In the genomic region with DNA sequence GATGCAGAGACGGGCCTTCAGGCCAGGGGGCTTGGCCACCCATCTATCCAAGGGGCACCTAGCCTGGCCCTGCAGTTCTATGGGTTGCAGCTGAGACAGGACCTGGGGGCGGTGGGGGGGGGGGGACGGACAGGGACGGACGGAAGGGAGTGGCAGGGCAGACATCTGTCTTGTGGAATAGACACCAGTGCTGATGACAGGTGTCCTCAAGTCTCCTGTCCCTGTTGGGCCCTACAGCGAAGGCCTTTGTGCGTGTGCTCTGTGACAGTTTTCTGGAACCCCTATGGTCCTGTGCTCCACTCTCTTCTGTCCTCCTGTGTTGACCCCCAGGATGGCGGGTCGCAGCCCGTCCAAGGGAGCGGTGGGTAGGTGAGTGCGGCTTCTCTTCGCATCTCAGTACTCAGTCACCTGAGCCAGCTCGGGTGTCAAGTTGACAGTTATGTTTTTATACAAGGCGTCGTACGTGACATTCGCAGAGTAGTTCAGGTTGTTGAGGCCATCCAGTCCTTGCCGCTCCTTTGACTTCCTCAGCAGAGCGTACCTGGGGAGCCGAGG, we compare ENCODE assay signal across 9 mouse cellular contexts. TPM values are rescaled to one million over a fixed set of nuclear protein-coding genes. Genes with fewer than 3 reads are reported as not detected.
DNase-seq lines count a peak whose midpoint lies in the region.
"Had no signal": no experiment of that assay in that cellular context is flagged by ENCODE, and none has a peak within 500 bp of the region (broad histone marks: within the 10 kb centered on the region; RNA-seq: fewer than 3 reads in every experiment).

No protein-coding gene starts in this region.

- peak; percentile 86 for DNase-seq in heart, adult 11 months
- DNase-seq in heart, postnatal 4 days: no peak
- DNase-seq in ovary, postnatal 36 days (ENCODE audit: low spot score): peak; percentile 3
- no peak for DNase-seq in ovary, postnatal 10 days (ENCODE audit: low spot score)
- DNase-seq in adrenal gland, postnatal 14 days: peak; percentile 2
- DNase-seq in cerebellum, postnatal 36 days: peak; percentile 0 to 7
- DNase-seq in natural killer cell, adult 2 months (ENCODE audit: low spot score in 2 of 2): no peak
- DNase-seq in spleen, adult 18-20 months: no peak
- DNase-seq: heart, adult 18-20 months had no signal

RNA-seq across cellular contexts. Expression of a gene that starts 48.0 kb away (rescaled TPM):
- 10 to 100 TPM; 30.3 to 33.9 TPM for total RNA-seq in heart, postnatal 4 days (2021)
- total RNA-seq in adrenal gland, postnatal 14 days (2021): 75.6 and 77.7 TPM in 2 replicates

Comparison
In these comparisons a context has a peak if more than half of its experiments do, and no peak if none do; other contexts are left out.
1. DNase-seq: peak in heart, adult 11 months (single experiment), ovary, postnatal 36 days (single experiment), adrenal gland, postnatal 14 days (single experiment) and cerebellum, postnatal 36 days (2 of 2); none in heart, postnatal 4 days (single experiment), ovary, postnatal 10 days (single experiment), natural killer cell, adult 2 months (0 of 2) and spleen, adult 18-20 months (0 of 2).